Mouse (Mus musculus) lung, adult 2 months (tissue): ENCODE results near the gene Yeats2. TPM values are rescaled to one million over a fixed set of nuclear protein-coding genes. Genes with fewer than 3 reads are reported as not detected.

Source experiments
- DNase-seq: peaks from one replicate; pipeline ENCODE4 v3.0.0; 2022
- H3K4me1 ChIP-seq: fragments of 200-500 bp; 2 replicates; pipeline ENCODE4 v1.6.1; 2011; ENCODE audit warnings: low read length; ENCODE audit not compliant: control insufficient read depth, insufficient read depth
- H3K4me3 ChIP-seq: fragments of 200-500 bp; replicated peaks from 2 replicates; pipeline ENCODE3; 2011; ENCODE audit warnings: low read depth, mild to moderate bottlenecking, control low read depth, low read length; ENCODE audit errors: extremely low read depth
- CTCF ChIP-seq: fragments of 200-500 bp; IDR thresholded peaks from 2 replicates; pipeline ENCODE4 v1.5.1; 2011; ENCODE audit warnings: mild to moderate bottlenecking, low read length, control low read depth; ENCODE audit not compliant: insufficient read depth
- POLR2A ChIP-seq: fragments of 200-500 bp; IDR thresholded peaks from 2 replicates; pipeline ENCODE4 v1.6.1; 2011; ENCODE audit warnings: low read depth, mild to moderate bottlenecking, control low read depth, low read length, borderline replicate concordance; ENCODE audit errors: extremely low read depth
- WGBS: fragments of 180-500 bp; shearing (Covaris S2); methylation state at CpG from one replicate; pipeline ENCODE4 v1.1.7; 2018; 5-methylcytosine and 5-hydroxymethylcytosine counted together
- polyA plus RNA-seq: library from polyadenylated mRNA; depleted of rRNA; stranded (reverse); fragments of >200 nt; gene quantifications from 2 replicates; pipeline ENCODE4 v1.2.3, GENCODE M21; 2012; rRNA removed

Gene Yeats2
- polyA plus RNA-seq: 21.1 and 26.4 TPM in 2 replicates

DNA sequence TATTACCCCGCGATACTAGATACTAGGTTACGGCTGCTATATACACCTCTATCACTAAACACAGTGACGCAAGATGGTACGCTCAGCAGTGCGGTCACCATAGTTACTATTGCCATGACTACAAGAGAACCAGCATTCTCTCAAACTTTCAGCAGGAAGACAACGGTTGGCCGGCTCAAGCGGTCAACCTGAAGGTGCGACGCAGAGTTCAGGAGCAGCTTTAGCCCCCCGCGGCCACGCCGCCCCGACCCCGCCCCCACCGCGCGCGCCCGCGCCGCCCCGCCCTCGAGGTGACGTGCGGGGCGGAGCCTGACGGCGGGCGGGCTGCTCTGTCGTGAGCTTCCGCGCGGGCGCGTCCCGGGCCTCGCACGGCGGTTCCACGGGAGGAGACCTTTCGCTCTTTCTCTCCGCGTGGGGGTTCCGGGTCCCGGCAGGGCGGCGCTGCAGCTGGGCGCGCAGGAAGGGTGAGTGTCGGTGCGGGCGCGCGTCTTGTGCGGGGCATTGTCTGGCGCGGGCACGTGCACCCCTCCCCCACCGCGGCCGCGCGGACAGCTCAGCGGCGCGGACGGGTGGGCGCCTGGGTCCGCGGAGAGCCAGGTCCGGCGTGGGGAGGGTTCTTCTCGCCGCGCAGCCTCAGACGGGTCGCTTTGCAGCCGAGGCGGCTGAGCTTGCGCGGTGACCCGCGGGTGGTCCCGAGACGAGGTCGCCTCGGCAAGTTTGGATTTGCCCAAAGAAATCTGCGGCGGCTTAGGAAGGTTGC lies at the start of gene Yeats2:
TSS of gene Yeats2 (plus strand) at position 292 of the 760 bp plus-strand sequence.
- Histone ChIP-seq H3K4me1 (peaks cover 11% of the 10 kb centered on the region), H3K4me3 (peak within 1 kb of the TSS; percentile 98)
- WGBS: under 1% methylated on average over 86 of the region's 92 CpGs
- DNase-seq: peak; percentile 83
- no peak for TF ChIP-seq CTCF
- TF ChIP-seq POLR2A: peak; percentile 67; the same call in 1 of the 2 replicates

DNA sequence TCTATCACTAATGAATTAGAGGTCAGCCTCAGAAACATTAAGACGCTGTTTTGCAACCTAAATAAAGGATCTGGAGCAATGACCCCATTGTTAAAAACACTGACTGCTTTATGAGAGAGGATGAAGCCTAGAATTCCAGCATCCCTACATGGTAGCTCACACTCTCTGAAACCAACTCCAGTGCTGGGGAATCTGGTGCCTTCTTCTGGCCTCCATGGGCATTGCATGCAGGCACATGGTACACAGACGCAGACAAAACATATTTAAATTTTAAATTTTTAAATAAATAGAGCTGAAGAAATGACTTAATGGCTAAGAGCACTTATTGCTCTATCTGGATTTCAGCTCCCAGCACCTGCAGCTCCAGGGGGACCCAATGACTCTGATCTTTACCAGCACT lies 44.9 kb upstream of the Yeats2 start:
- DNase-seq: no peak
- 84% methylated on average over 2 of the region's 2 CpGs for WGBS
- TF ChIP-seq POLR2A (no peak), CTCF (peak; percentile 52)
- Histone ChIP-seq H3K4me3 (no peak overlapping the region), H3K4me1 (peaks cover 8% of the 10 kb centered on the region)

- TF ChIP-seq POLR2A (peak; percentile 99), CTCF (peak; percentile 44; the same call in 1 of the 2 replicates)
- peak within 1 kb of the TSS; percentile 95 for H3K4me3 ChIP-seq
- DNase-seq: peak; percentile 89
- WGBS: under 1% methylated on average over 29 of the region's 29 CpGs
- peaks cover 7% of the 10 kb centered on the region for H3K4me1 ChIP-seq
Measured at GRCm38 (mm10) chr16:20097069-20097710, 43.7 kb upstream of the Yeats2 start, which contains the start of gene Klhl24. Gene Klhl24, plus strand, starts transcription at chr16:20097542.

DNA sequence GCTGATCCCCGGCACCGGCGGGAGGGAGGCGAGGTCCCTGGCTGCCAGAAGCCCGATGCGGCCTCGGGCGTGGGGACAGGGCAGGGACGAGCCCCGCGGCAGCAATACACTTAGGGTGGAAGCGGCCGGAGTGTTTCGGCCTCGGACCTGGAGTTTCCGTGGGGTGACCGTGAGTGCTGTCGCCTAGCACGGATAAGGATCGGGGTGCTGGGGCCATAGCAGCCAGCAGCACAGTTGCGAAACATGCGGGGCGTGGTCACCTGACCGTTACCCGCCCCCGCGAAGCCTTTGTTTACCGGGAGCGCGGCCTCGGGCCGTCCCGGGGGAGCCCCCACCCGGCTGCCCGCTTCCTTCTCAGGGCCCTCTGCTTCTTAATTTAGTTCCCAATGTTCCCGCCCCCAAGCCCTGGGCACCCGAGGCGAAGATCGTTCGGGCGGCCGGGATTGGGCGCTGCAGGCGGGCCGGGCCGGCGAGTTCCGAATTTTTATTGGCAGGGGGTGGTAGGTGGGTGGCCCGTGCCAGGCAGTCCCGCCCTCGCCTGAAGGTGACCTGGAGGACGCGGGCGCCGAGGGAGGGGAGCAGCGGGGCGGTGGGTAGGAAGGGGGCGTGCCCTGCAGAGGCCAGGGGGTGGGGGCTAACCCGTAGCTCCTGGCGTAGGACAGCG lies 43.0 kb upstream of the Yeats2 start:
- peak; percentile 93 for DNase-seq
- peaks cover 7% of the 10 kb centered on the region for H3K4me1 ChIP-seq
- TF ChIP-seq POLR2A (peak; percentile 38; the same call in 1 of the 2 replicates), CTCF (no peak)
- H3K4me3 ChIP-seq: peak overlapping the region; percentile 95
- under 1% methylated on average over 61 of the region's 61 CpGs for WGBS

DNA sequence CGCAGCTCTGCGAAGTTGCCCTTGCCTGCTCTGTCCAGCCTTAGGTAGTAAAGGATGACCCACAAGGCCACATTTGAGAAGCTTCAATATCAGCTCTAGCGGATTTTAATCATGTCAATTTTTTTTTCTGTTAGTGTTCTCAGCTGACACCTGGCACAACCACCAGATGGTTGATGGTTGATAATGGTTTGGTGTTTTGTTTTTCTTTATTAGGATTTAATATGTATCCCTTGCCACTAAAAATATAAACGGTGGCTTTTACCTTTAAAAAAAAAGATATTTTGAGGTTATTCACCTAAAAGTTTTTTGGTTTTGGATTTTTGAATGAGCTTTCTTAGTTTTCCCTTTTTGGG lies 42.5 kb upstream of the Yeats2 start:
- H3K4me1 ChIP-seq: peaks cover 7% of the 10 kb centered on the region
- 1% methylated on average over 4 of the region's 4 CpGs for WGBS
- TF ChIP-seq CTCF (no peak), POLR2A (peak; percentile 42; the same call in 1 of the 2 replicates)
- peak overlapping the region; percentile 95 for H3K4me3 ChIP-seq
- DNase-seq: no peak

GRCm38 (mm10) chr16:20098866-20099629 lies 41.8 kb upstream of the Yeats2 start:
- DNase-seq: no peak
- TF ChIP-seq POLR2A (no peak), CTCF (no peak)
- H3K4me1 ChIP-seq: peaks cover 7% of the 10 kb centered on the region
- peak overlapping the region; percentile 37 for H3K4me3 ChIP-seq
- WGBS: 51% methylated on average over 6 of the region's 6 CpGs

GRCm38 (mm10) chr16:20106996-20107395 lies 33.9 kb upstream of the Yeats2 start:
- 81% methylated on average over 8 of the region's 8 CpGs for WGBS
- Histone ChIP-seq H3K4me3 (no peak overlapping the region), H3K4me1 (peaks cover 7% of the 10 kb centered on the region)
- no peak for DNase-seq
- TF ChIP-seq CTCF (no peak), POLR2A (no peak)

- DNase-seq: no peak
- WGBS: 93% methylated on average over 6 of the region's 6 CpGs
- TF ChIP-seq CTCF: 0 out of 2 replicates have a peak, but pooled peaks have one; percentile 10
- TF ChIP-seq POLR2A: no peak
- peaks cover 10% of the 10 kb centered on the region for H3K4me1 ChIP-seq
- no peak overlapping the region for H3K4me3 ChIP-seq
Measured at GRCm38 (mm10) chr16:20108961-20109360, 31.9 kb upstream of the Yeats2 start.

DNA sequence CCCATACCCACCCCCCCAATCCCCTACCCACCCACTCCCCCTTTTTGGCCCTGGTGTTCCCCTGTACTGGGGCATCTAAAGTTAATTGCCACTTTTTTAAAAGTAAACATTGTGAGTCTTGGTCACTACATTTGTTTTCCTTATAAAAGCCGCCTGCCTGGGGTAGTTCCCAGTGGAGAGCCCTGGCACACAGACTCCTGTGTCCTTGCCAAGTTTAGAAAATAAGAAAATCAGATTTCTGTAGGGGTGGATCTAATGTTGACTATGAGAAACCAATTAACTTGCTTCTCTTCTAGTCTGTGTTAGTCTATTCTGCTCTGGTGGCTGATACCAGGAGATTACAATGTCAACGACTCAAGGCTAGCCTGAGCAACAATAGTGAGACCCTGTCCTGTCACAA lies 28.2 kb upstream of the Yeats2 start:
- H3K4me1 ChIP-seq: peaks cover 14% of the 10 kb centered on the region
- 42% methylated on average over 2 of the region's 2 CpGs for WGBS
- no peak overlapping the region for H3K4me3 ChIP-seq
- no peak for DNase-seq
- no peak for TF ChIP-seq POLR2A
- no peak for TF ChIP-seq CTCF
